Mouse (Mus musculus): ENCODE measurements around the gene Pigs.

DNA sequence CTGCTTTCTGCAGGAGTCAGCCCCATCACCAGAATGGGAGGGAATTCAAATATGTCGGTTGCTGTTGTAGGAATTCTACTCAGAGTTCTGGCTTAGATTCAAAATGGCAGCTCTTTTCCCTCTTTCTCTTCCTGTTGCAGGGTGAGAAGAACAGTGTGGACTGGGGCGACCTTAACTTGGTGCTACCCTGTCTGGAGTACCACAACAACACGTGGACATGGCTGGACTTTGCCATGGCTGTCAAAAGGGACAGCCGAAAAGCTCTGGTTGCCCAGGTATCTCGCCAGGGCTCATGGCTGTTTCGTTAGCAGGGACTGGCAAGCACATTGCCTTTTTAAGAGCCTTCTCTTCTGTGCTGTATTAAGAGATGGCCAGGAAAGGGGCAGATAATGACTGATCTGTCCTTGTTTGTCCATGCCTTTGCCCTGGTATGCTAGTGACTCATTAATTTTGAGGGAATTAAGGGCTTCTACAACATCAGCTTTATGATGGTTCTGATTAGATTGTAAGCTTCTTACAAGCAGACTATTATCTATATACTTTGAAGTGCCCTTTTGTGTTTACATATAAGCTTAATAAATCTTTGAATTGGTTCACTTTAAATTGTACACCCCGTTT is 39.0 kb upstream of the Pigs start:
- TF ChIP-seq CTCF (IDR thresholded peaks at IDR 0.05; ENCODE audit: borderline replicate concordance, insufficient read depth, low read depth, low read length) = no peak
- no peak for TF ChIP-seq POLR2A (IDR thresholded peaks at IDR 0.05; ENCODE audit: borderline replicate concordance, insufficient read depth, low read length)
